Mouse (Mus musculus) heart, postnatal 0 days (tissue): ENCODE results near the gene Ypel3. TPM values are rescaled to one million over a fixed set of nuclear protein-coding genes. Genes with fewer than 3 reads are reported as not detected.
A peak's percentile ranks its signal among the peaks of the same experiment; 100 is the strongest.

Source experiments
- ATAC-seq: fragments of 200-750 bp; cut with Nextera tagmentation; 2 replicates; pipeline ENCODE4 v1.8.0; 2017; ENCODE audit warnings: low read depth, moderate number of reproducible peaks, moderate library complexity; ENCODE audit not compliant: insufficient read depth
- DNase-seq: peaks from one replicate; pipeline ENCODE4 v3.0.0-alpha.2; 2016; ENCODE audit warnings: low spot score
- H3K27ac ChIP-seq: fragments of 300-500 bp; sonication (generic); 2 replicates; pipeline ENCODE4 v1.5.1; 2014; ENCODE audit warnings: low read depth, mild to moderate bottlenecking
- H3K27me3 ChIP-seq: fragments of 300-500 bp; sonication (generic); 2 replicates; pipeline ENCODE4 v1.6.1; 2014; ENCODE audit warnings: low read length, mixed read lengths; ENCODE audit not compliant: control insufficient read depth, insufficient read depth
- H3K36me3 ChIP-seq: fragments of 300-500 bp; sonication (generic); replicated peaks from 2 replicates; pipeline ENCODE4 v1.6.1; 2014; ENCODE audit warnings: low read length, mixed read lengths; ENCODE audit not compliant: control insufficient read depth, insufficient read depth
- H3K4me1 ChIP-seq: fragments of 300-500 bp; sonication (generic); 2 replicates; pipeline ENCODE4 v1.6.1; 2014; ENCODE audit warnings: antibody characterized with exemption; ENCODE audit not compliant: control insufficient read depth, insufficient read depth
- H3K4me2 ChIP-seq: fragments of 300-500 bp; sonication (generic); 2 replicates; pipeline ENCODE4 v1.6.1; 2014; ENCODE audit warnings: low read depth, mild to moderate bottlenecking, low read length, moderate library complexity
- H3K4me3 ChIP-seq: fragments of 300-500 bp; sonication (generic); 2 replicates; pipeline ENCODE4 v1.5.1; 2014; ENCODE audit warnings: low read depth, low read length
- H3K9ac ChIP-seq: fragments of 300-500 bp; sonication (generic); replicated peaks from 2 replicates; pipeline ENCODE4 v1.6.1; 2014; ENCODE audit warnings: low read depth, low read length, mixed read lengths
- H3K9me3 ChIP-seq: fragments of 300-500 bp; sonication (generic); replicated peaks from 2 replicates; pipeline ENCODE4 v1.6.1; 2016; ENCODE audit warnings: low read length; ENCODE audit not compliant: control insufficient read depth
- CTCF ChIP-seq: IDR thresholded peaks from 2 replicates; pipeline ENCODE4 v1.5.1; 2016; ENCODE audit warnings: antibody characterized with exemption, control low read depth, low read depth
- EP300 ChIP-seq: IDR thresholded peaks from 2 replicates; pipeline ENCODE4 v1.6.1; 2016; ENCODE audit warnings: antibody characterized with exemption, low read depth
- WGBS: fragments of 180-500 bp; shearing (Covaris S2); extraction: QIAGEN DNeasy Blood & Tissue Kit; methylation state at CpG from one replicate; pipeline ENCODE4 v1.1.7; 2014; 5-methylcytosine and 5-hydroxymethylcytosine counted together
- polyA plus RNA-seq: library from polyadenylated mRNA; unstranded; fragments of >200 nt; fragmentation: Nextera tagmentation; extraction: Ambion mirVana; gene quantifications from 2 replicates; pipeline ENCODE4 v1.2.1, GENCODE M21; 2015
- total RNA-seq: library from RNA; depleted of rRNA; stranded (reverse); fragments of >200 nt; gene quantifications from 2 replicates; pipeline ENCODE4 v1.2.3, GENCODE M21; 2014; ENCODE audit warnings: low replicate concordance

Ypel3 gene
- total and polyA plus RNA-seq, 2 experiments from 2014 or later, result 84.1 to 146 TPM

- Histone ChIP-seq H3K36me3 (no peaks in the 10 kb centered on the region), H3K4me2 (peak overlapping the region; percentile 40), H3K27me3 (no peaks in the 10 kb centered on the region), H3K4me1 (0 out of 2 replicates have a peak, but pooled peaks cover 4% of the 10 kb centered on the region), H3K9ac (peak overlapping the region; percentile 42; the same call in 1 of the 2 replicates), H3K27ac (peak overlapping the region; percentile 44; the same call in 1 of the 2 replicates), H3K9me3 (no peaks in the 10 kb centered on the region), H3K4me3 (0 out of 2 replicates have a peak overlapping the region, but pooled peaks have one; percentile 17)
- TF ChIP-seq CTCF (peak; percentile 89), EP300 (no peak)
- WGBS, result under 1% methylated on average over 9 of the region's 9 CpGs
- peak; percentile 59 for ATAC-seq
- peak; percentile 75 for DNase-seq
Observed at GRCm38 (mm10) chr7:126754866-126755265, 21.9 kb upstream of the Ypel3 start.

- Histone ChIP-seq H3K4me2 (no peak overlapping the region), H3K9ac (no peak overlapping the region), H3K4me3 (no peak overlapping the region), H3K9me3 (no peaks in the 10 kb centered on the region), H3K27ac (no peak overlapping the region), H3K36me3 (peaks cover 8% of the 10 kb centered on the region; the same call in 1 of the 2 replicates), H3K4me1 (peaks cover 13% of the 10 kb centered on the region; the same call in 1 of the 2 replicates), H3K27me3 (no peaks in the 10 kb centered on the region)
- 79% methylated on average over 7 of the region's 7 CpGs for WGBS
- DNase-seq (no peak), ATAC-seq (no peak)
- TF ChIP-seq CTCF (no peak), EP300 (no peak)
Observed at GRCm38 (mm10) chr7:126758539-126758938, 18.2 kb upstream of the Ypel3 start.

- H3K9ac ChIP-seq, result peak within 1 kb of the TSS; percentile 87
- peaks cover 14% of the 10 kb centered on the region for H3K36me3 ChIP-seq
- WGBS, result 4% methylated on average over 31 of the region's 38 CpGs
- H3K9me3 ChIP-seq, result no peaks in the 10 kb centered on the region
- H3K27me3 ChIP-seq, result no peaks in the 10 kb centered on the region
- peaks cover 13% of the 10 kb centered on the region; the same call in 1 of the 2 replicates for H3K4me1 ChIP-seq
- peak within 1 kb of the TSS; percentile 94 for H3K27ac ChIP-seq
- DNase-seq (peak; percentile 90), ATAC-seq (peak; percentile 75)
- peak within 1 kb of the TSS; percentile 91 for H3K4me2 ChIP-seq
- TF ChIP-seq EP300 (no peak), CTCF (peak; percentile 65)
- peak within 1 kb of the TSS; percentile 82 for H3K4me3 ChIP-seq
Observed at GRCm38 (mm10) chr7:126759050-126759671, 17.6 kb upstream of the Ypel3 start, which contains the start of gene Mapk3. TSS of gene Mapk3 (plus strand) at chr7:126759601.

GRCm38 (mm10) chr7:126759672-126760390, 16.9 kb upstream of the Ypel3 start:
- TF ChIP-seq EP300 (no peak), CTCF (no peak)
- Histone ChIP-seq H3K9ac (peak overlapping the region; percentile 87), H3K36me3 (peaks cover 21% of the 10 kb centered on the region), H3K9me3 (no peaks in the 10 kb centered on the region), H3K27ac (peak overlapping the region; percentile 94), H3K4me2 (peak overlapping the region; percentile 91), H3K4me3 (peak overlapping the region; percentile 82), H3K4me1 (peaks cover 13% of the 10 kb centered on the region; the same call in 1 of the 2 replicates), H3K27me3 (no peaks in the 10 kb centered on the region)
- DNase-seq (no peak), ATAC-seq (peak; percentile 15)
- WGBS, result 2% methylated on average over 22 of the region's 24 CpGs

GRCm38 (mm10) chr7:126760391-126760802, 16.4 kb upstream of the Ypel3 start:
- peaks cover 9% of the 10 kb centered on the region; the same call in 1 of the 2 replicates for H3K4me1 ChIP-seq
- DNase-seq, result peak; percentile 87
- H3K27me3 ChIP-seq, result no peaks in the 10 kb centered on the region
- H3K4me3 ChIP-seq, result peak overlapping the region; percentile 82
- peak; percentile 26; the same call in 1 of the 2 replicates for TF ChIP-seq EP300
- no peak for TF ChIP-seq CTCF
- H3K9ac ChIP-seq, result peak overlapping the region; percentile 87
- peak; percentile 74 for ATAC-seq
- peaks cover 25% of the 10 kb centered on the region for H3K36me3 ChIP-seq
- H3K4me2 ChIP-seq, result peak overlapping the region; percentile 91
- H3K27ac ChIP-seq, result peak overlapping the region; percentile 94
- no peaks in the 10 kb centered on the region for H3K9me3 ChIP-seq
- WGBS, result 21% methylated on average over 3 of the region's 3 CpGs
